Mouse (Mus musculus): Measurements from ENCODE around the gene Plcb2. TPM values are rescaled to one million over a fixed set of nuclear protein-coding genes. Genes with fewer than 3 reads are reported as not detected.

The Plcb2 gene
- polyA plus RNA-seq, 1 experiment, result not detected

DNA sequence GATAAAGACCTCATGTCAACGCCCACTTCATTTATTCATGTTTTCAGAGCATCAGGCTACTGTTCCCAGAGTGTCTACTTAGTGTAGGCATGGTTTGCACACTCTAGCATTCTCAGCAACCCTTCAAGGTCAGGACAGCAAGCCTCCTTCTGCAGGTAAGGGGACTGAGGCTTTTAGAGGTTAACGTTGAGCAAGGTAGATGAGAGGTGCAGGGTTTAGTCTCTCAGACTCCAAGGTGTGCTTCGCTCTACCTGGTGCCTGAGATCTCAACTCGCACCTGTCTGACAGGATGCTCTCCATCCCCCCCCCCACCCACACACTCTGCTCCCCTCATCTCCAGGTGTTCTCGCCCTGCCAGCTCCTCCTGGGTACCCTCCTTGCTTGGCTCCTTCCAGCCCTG is 25.9 kb upstream of the Plcb2 start:
- no peaks in the 10 kb centered on the region for H3K9me3 ChIP-seq (replicated peaks; ENCODE audit: control insufficient read depth, insufficient read depth, low read length, poor library complexity, severe bottlenecking)
- no peak overlapping the region for H3K27ac ChIP-seq (ENCODE audit: insufficient read depth, low read length)
- TF ChIP-seq EP300 (IDR thresholded peaks at IDR 0.05; ENCODE audit: insufficient read depth, low read depth, low read length) (no peak), POLR2A (IDR thresholded peaks at IDR 0.05; ENCODE audit: insufficient read depth, low read length) (no peak), CTCF (IDR thresholded peaks at IDR 0.05; ENCODE audit: low read depth, low read length) (no peak)
- H3K4me1 ChIP-seq (ENCODE audit: control insufficient read depth, insufficient read depth, low read length), result no peaks in the 10 kb centered on the region
- no peak overlapping the region for H3K9ac ChIP-seq (ENCODE audit: low read depth, poor library complexity, severe bottlenecking)
- H3K36me3 ChIP-seq (ENCODE audit: control insufficient read depth, insufficient read depth, low read length, poor library complexity, severe bottlenecking), result no peaks in the 10 kb centered on the region
- H3K27me3 ChIP-seq (ENCODE audit: control insufficient read depth, insufficient read depth, low read length, poor library complexity, severe bottlenecking), result no peaks in the 10 kb centered on the region
- no peak overlapping the region for H3K4me3 ChIP-seq (ENCODE audit: low read depth, low read length)

- H3K4me3 ChIP-seq (ENCODE audit: low read depth, low read length), result no peak overlapping the region
- no peak overlapping the region for H3K27ac ChIP-seq (ENCODE audit: insufficient read depth, low read length)
- no peak overlapping the region for H3K9ac ChIP-seq (ENCODE audit: low read depth, poor library complexity, severe bottlenecking)
Measured at GRCm38 (mm10) chr2:118752792-118753108, 24.5 kb upstream of the Plcb2 start.

DNA sequence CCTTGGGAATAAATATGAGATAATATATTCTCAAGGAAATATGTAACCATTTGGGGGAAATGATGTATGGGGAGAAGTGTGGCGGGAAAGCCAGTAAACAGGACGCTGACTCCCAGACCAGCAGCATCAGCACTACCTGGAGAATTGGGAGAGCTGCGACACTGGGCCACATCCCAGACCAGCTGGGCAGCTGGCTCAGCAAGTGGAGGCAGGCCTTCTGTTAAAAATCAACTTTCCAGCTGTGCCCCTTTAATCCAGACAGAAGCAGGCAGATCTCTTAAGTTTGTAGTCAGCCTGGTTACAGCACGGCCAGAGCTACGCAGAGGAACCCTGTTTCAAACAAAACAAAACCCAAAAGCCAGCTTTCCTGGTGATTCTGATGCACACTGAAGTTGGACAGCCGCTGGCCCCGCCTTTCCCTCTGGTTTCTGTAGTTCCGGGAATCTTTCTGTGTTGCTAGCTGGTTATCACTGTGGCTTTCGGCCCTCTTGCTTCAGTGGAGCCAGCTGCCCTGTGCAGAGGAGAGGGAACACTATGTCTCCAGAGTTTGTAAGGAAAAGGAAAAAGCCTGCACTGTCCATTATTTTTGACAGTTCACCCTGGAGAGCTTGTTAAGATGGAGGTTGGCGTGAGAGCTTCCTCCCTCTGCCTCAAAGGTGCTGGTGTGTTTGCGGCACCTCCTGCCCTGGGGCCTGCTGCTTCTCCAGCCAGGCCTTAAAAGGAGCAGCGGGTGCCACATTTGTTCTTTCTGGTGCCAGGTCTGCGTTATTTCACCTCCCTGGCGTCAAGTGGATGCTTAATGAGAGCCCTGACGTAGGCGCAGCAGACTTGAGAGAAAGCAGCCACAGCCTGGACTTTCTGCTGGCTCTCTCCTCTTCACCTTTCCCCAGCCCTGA is 23.9 kb upstream of the Plcb2 start:
- H3K4me1 ChIP-seq (ENCODE audit: control insufficient read depth, insufficient read depth, low read length), result no peaks in the 10 kb centered on the region
- TF ChIP-seq POLR2A (IDR thresholded peaks at IDR 0.05; ENCODE audit: insufficient read depth, low read length) (no peak), CTCF (IDR thresholded peaks at IDR 0.05; ENCODE audit: low read depth, low read length) (no peak), EP300 (IDR thresholded peaks at IDR 0.05; ENCODE audit: insufficient read depth, low read depth, low read length) (no peak)
- H3K36me3 ChIP-seq (ENCODE audit: control insufficient read depth, insufficient read depth, low read length, poor library complexity, severe bottlenecking), result no peaks in the 10 kb centered on the region
- H3K9me3 ChIP-seq (replicated peaks; ENCODE audit: control insufficient read depth, insufficient read depth, low read length, poor library complexity, severe bottlenecking), result no peaks in the 10 kb centered on the region
- H3K27me3 ChIP-seq (ENCODE audit: control insufficient read depth, insufficient read depth, low read length, poor library complexity, severe bottlenecking), result peaks cover 8% of the 10 kb centered on the region; the same call in 1 of the 2 replicates
- H3K4me3 ChIP-seq (ENCODE audit: low read depth, low read length), result no peak overlapping the region
- no peak overlapping the region for H3K9ac ChIP-seq (ENCODE audit: low read depth, poor library complexity, severe bottlenecking)
- H3K27ac ChIP-seq (ENCODE audit: insufficient read depth, low read length), result no peak overlapping the region

More at GRCm38 (mm10) chr2:118752792-118753108, 24.5 kb upstream of the Plcb2 start:
- H3K4me1 ChIP-seq (ENCODE audit: control insufficient read depth, insufficient read depth, low read length), result no peaks in the 10 kb centered on the region
- no peaks in the 10 kb centered on the region for H3K36me3 ChIP-seq (ENCODE audit: control insufficient read depth, insufficient read depth, low read length, poor library complexity, severe bottlenecking)
- peaks cover 2% of the 10 kb centered on the region; the same call in 1 of the 2 replicates for H3K27me3 ChIP-seq (ENCODE audit: control insufficient read depth, insufficient read depth, low read length, poor library complexity, severe bottlenecking)
- no peaks in the 10 kb centered on the region for H3K9me3 ChIP-seq (replicated peaks; ENCODE audit: control insufficient read depth, insufficient read depth, low read length, poor library complexity, severe bottlenecking)
- TF ChIP-seq POLR2A (IDR thresholded peaks at IDR 0.05; ENCODE audit: insufficient read depth, low read length) (no peak), EP300 (IDR thresholded peaks at IDR 0.05; ENCODE audit: insufficient read depth, low read depth, low read length) (no peak), CTCF (IDR thresholded peaks at IDR 0.05; ENCODE audit: low read depth, low read length) (no peak)

DNA sequence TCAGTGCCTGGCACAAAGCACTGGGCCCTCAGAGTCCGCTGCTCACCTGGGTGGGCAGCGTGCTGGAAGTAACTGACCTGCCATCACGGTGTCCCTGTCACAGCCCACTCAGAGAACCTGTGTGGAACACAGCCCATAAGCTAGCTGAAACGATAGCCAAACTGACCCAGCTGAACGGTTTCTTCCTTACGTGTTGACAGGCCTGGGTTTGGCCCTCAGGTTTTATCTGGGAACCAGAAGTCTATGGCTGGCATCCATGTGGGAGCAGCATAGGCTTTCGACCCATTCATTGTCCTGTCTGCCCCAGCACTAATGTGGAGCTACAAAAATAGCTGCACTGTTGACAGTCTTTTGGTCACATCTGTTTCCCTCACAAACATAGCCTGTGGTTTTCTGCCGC is 22.2 kb upstream of the Plcb2 start:
- Histone ChIP-seq H3K4me3 (ENCODE audit: low read depth, low read length) (no peak overlapping the region), H3K9ac (ENCODE audit: low read depth, poor library complexity, severe bottlenecking) (no peak overlapping the region), H3K27me3 (ENCODE audit: control insufficient read depth, insufficient read depth, low read length, poor library complexity, severe bottlenecking) (peaks cover 22% of the 10 kb centered on the region), H3K4me1 (ENCODE audit: control insufficient read depth, insufficient read depth, low read length) (no peaks in the 10 kb centered on the region), H3K9me3 (replicated peaks; ENCODE audit: control insufficient read depth, insufficient read depth, low read length, poor library complexity, severe bottlenecking) (no peaks in the 10 kb centered on the region), H3K27ac (ENCODE audit: insufficient read depth, low read length) (no peak overlapping the region), H3K36me3 (ENCODE audit: control insufficient read depth, insufficient read depth, low read length, poor library complexity, severe bottlenecking) (no peaks in the 10 kb centered on the region)
- TF ChIP-seq CTCF (IDR thresholded peaks at IDR 0.05; ENCODE audit: low read depth, low read length), result no peak
- no peak for TF ChIP-seq EP300 (IDR thresholded peaks at IDR 0.05; ENCODE audit: insufficient read depth, low read depth, low read length)
- TF ChIP-seq POLR2A (IDR thresholded peaks at IDR 0.05; ENCODE audit: insufficient read depth, low read length), result no peak

DNA sequence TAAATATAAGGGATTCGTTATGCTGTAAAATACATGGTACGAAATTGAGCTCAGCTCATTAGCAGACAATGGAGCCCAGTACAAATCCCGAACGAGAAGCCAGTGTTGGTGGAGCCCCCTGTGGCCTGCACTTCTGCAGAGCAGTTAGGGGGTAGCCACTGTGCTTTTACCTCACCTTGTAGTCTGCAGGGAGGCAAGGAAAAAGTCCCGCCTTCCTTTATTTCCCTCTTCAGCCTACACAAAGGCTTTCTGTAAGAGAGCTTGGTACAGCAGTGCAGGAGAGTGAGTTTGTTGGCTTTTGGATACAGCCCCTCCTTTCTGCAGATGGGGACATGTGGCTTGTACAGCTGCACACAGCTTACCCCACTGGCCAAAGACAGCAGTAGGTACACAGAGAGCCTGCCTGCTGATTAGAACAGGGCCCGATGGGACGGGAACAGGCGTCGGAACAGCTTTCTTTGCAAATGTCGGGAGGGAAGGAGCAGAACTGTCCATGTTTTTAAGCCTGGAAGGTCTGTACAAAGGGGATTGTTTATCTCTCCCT is 21.2 kb upstream of the Plcb2 start:
- Histone ChIP-seq H3K9me3 (replicated peaks; ENCODE audit: control insufficient read depth, insufficient read depth, low read length, poor library complexity, severe bottlenecking) (no peaks in the 10 kb centered on the region), H3K4me1 (ENCODE audit: control insufficient read depth, insufficient read depth, low read length) (no peaks in the 10 kb centered on the region), H3K27ac (ENCODE audit: insufficient read depth, low read length) (no peak overlapping the region), H3K36me3 (ENCODE audit: control insufficient read depth, insufficient read depth, low read length, poor library complexity, severe bottlenecking) (no peaks in the 10 kb centered on the region), H3K27me3 (ENCODE audit: control insufficient read depth, insufficient read depth, low read length, poor library complexity, severe bottlenecking) (peaks cover 24% of the 10 kb centered on the region), H3K9ac (ENCODE audit: low read depth, poor library complexity, severe bottlenecking) (no peak overlapping the region), H3K4me3 (ENCODE audit: low read depth, low read length) (no peak overlapping the region)
- TF ChIP-seq EP300 (IDR thresholded peaks at IDR 0.05; ENCODE audit: insufficient read depth, low read depth, low read length), result no peak
- no peak for TF ChIP-seq POLR2A (IDR thresholded peaks at IDR 0.05; ENCODE audit: insufficient read depth, low read length)
- TF ChIP-seq CTCF (IDR thresholded peaks at IDR 0.05; ENCODE audit: low read depth, low read length), result no peak

All from ES-Bruce4 (cell line).